Mouse (Mus musculus) heart, embryonic 11.5 days (tissue): ENCODE measurements around the gene Olfr1440. TPM values are rescaled to one million over a fixed set of nuclear protein-coding genes. Genes with fewer than 3 reads are reported as not detected.

Experiments
- ATAC-seq: fragments of 200-750 bp; cut with Nextera tagmentation; replicated peaks from 2 replicates; pipeline ENCODE4 v1.8.0; 2017; ENCODE audit warnings: moderate library complexity; ENCODE audit not compliant: insufficient number of reproducible peaks, low FRiP score, low TSS enrichment
- H3K27ac ChIP-seq: fragments of 300-500 bp; sonication (generic); 2 replicates; pipeline ENCODE4 v1.5.1; 2014; ENCODE audit warnings: mild to moderate bottlenecking, low read depth, low read length
- H3K27me3 ChIP-seq: fragments of 300-500 bp; sonication (generic); 2 replicates; pipeline ENCODE4 v1.6.1; 2014; ENCODE audit warnings: mild to moderate bottlenecking, low read length, mixed read lengths; ENCODE audit not compliant: control insufficient read depth, insufficient read depth
- H3K36me3 ChIP-seq: fragments of 300-500 bp; sonication (generic); 2 replicates; pipeline ENCODE4 v1.6.1; 2014; ENCODE audit warnings: mild to moderate bottlenecking, low read length, moderate library complexity, mixed read lengths; ENCODE audit not compliant: control insufficient read depth, insufficient read depth
- H3K4me1 ChIP-seq: fragments of 300-500 bp; sonication (generic); 2 replicates; pipeline ENCODE4 v1.6.1; 2014; ENCODE audit warnings: low read length; ENCODE audit not compliant: control insufficient read depth, insufficient read depth
- H3K4me2 ChIP-seq: fragments of 300-500 bp; sonication (generic); 2 replicates; pipeline ENCODE4 v1.6.1; 2014; ENCODE audit warnings: mild to moderate bottlenecking, moderate library complexity
- H3K4me3 ChIP-seq: fragments of 300-500 bp; sonication (generic); 2 replicates; pipeline ENCODE4 v1.5.1; 2014; ENCODE audit warnings: low read depth, low read length
- H3K9ac ChIP-seq: fragments of 300-500 bp; sonication (generic); 2 replicates; pipeline ENCODE4 v1.6.1; 2014; ENCODE audit warnings: mild to moderate bottlenecking, low read depth, low read length, moderate library complexity
- H3K9me3 ChIP-seq: fragments of 300-500 bp; sonication (generic); replicated peaks from 2 replicates; pipeline ENCODE4 v1.6.1; 2016; ENCODE audit warnings: low read length; ENCODE audit not compliant: control insufficient read depth
- WGBS: fragments of 180-500 bp; shearing (Covaris S2); extraction: QIAGEN DNeasy Blood & Tissue Kit; methylation state at CpG from one replicate; pipeline ENCODE4 v1.1.7; 2014; ENCODE audit not compliant: insufficient replicate concordance; 5-methylcytosine and 5-hydroxymethylcytosine counted together
- polyA plus RNA-seq: library from polyadenylated mRNA; unstranded; fragments of >200 nt; fragmentation: Nextera tagmentation; extraction: Ambion mirVana; gene quantifications from 2 replicates; pipeline ENCODE4 v1.2.1, GENCODE M21; 2014

The Olfr1440 gene
- polyA plus RNA-seq, 1 experiment from 2014 or later = not detected

DNA sequence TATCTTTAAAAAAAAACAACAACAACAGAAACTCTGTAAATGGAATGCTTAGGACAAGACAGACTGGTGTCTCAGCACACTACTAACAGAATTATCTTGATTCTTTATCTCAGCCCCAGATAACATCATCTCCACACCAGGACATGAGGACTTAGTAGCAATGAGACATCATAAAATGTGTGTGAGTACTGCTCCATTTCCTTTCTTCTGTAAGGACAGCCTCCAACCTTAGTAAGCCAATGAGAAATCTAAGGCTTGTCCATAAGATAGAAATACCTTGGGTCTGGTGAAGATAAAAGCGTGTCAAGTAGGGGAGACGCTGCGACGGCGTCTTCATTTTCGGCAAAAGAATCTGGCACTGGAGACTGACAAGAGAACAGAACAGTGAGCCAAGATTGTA lies 40.5 kb downstream of the Olfr1440 start, which contains the start of gene Pfpl:
Gene Pfpl, plus strand, starts transcription at position 301 of the 400 bp plus-strand sequence.
- no peak within 1 kb of the TSS for H3K4me2 ChIP-seq
- H3K4me3 ChIP-seq = no peak within 1 kb of the TSS
- H3K9ac ChIP-seq = no peak within 1 kb of the TSS
- 88% methylated on average over 6 of the region's 6 CpGs for WGBS
- H3K36me3 ChIP-seq = no peaks in the 10 kb centered on the region
- no peaks in the 10 kb centered on the region for H3K4me1 ChIP-seq
- no peak within 1 kb of the TSS for H3K27ac ChIP-seq
- no peaks in the 10 kb centered on the region for H3K9me3 ChIP-seq
- no peak for ATAC-seq
- H3K27me3 ChIP-seq = no peaks in the 10 kb centered on the region

DNA sequence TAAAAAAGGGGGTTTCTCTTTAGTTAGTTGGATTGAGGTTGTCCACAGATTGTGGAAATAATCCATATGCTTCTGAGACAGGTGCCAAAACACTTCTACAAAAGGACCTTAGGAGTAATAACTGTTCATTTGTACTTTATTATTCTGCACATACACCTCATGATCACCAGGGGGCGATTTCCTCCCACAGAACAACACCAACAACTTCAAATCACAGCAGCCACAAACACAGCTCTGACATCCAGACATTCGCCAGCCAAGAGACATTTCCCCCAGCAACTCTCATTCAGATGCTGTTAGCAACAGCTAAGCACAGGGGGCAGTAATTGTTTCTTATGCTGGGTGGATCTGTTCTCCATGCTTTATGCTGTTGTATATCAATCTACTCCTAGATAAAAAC lies 46.0 kb downstream of the Olfr1440 start:
- H3K27me3 ChIP-seq = no peaks in the 10 kb centered on the region
- WGBS = 5% methylated on average over 2 of the region's 2 CpGs

DNA sequence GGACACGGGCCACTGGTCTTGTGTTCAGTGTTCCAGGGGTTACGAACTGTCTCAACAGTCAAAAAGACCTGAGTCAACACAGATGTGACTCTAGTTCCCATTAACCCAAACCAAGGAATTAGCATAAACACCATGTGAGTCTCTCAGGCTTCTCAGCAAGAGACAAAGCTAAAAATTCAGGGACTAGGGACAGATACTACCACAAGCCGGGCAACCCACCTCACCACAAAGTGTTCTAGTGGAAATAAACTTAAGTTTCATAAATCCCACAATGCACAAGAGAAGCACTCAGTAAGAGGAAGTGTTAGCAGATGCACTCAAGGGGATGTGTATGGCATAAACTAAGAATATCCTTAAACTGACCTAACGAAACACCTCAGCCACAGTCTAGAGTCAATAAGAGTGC lies 47.9 kb downstream of the Olfr1440 start:
- Histone ChIP-seq H3K9ac (no peak overlapping the region), H3K27me3 (no peaks in the 10 kb centered on the region), H3K4me2 (no peak overlapping the region), H3K9me3 (no peaks in the 10 kb centered on the region), H3K4me1 (no peaks in the 10 kb centered on the region), H3K4me3 (no peak overlapping the region), H3K36me3 (no peaks in the 10 kb centered on the region), H3K27ac (no peak overlapping the region)
- ATAC-seq = no peak
- 77% methylated on average over 4 of the region's 4 CpGs for WGBS

More for the DNA sequence above, 46.0 kb downstream of the Olfr1440 start:
- no peaks in the 10 kb centered on the region for H3K9me3 ChIP-seq
- no peak overlapping the region for H3K27ac ChIP-seq
- ATAC-seq = no peak
- no peaks in the 10 kb centered on the region for H3K36me3 ChIP-seq
- no peak overlapping the region for H3K4me3 ChIP-seq
- H3K4me1 ChIP-seq = no peaks in the 10 kb centered on the region
- H3K9ac ChIP-seq = no peak overlapping the region
- H3K4me2 ChIP-seq = no peak overlapping the region

DNA sequence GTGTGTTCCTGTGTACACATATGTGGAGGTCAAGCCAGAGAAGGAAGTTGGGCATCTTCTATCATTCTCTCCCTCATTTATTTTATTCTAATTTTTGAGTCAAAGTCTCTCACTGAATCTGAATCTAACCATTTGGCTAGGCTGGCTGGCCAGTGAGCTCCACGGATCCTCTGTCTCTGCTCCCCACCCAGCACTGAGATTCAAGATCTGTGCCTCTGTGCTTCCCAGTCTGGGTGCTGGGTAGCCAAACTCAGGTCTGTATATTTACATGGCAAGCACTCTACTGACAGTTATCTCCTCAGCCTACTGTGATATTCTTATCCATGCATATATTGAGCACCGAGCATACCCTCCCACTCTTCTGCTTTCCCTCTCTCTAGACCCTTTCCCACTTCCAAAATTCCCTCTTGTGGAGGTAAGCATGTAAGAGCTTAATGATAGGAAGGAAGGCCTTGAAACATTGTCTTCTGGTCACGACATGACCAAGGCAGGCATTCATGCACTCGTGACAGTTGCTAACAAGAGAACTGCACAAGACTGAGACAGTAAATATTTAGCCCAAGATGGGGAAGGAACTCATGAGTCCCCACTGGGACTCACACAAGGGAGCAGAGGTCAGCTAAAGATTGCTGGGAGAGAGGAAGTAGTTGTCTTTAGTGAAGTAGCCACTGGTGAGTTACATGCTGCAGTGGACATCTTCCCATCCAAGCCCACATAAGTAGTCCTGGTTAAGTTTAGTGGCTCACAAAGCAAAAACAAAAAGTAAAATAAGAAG lies 48.9 kb downstream of the Olfr1440 start:
- 73% methylated on average over 4 of the region's 4 CpGs for WGBS
- H3K27me3 ChIP-seq = no peaks in the 10 kb centered on the region
- no peak overlapping the region for H3K9ac ChIP-seq
- no peak overlapping the region for H3K4me3 ChIP-seq
- H3K9me3 ChIP-seq = no peaks in the 10 kb centered on the region
- no peaks in the 10 kb centered on the region for H3K36me3 ChIP-seq
- no peak overlapping the region for H3K27ac ChIP-seq
- no peak overlapping the region for H3K4me2 ChIP-seq
- no peaks in the 10 kb centered on the region for H3K4me1 ChIP-seq
- no peak for ATAC-seq

DNA sequence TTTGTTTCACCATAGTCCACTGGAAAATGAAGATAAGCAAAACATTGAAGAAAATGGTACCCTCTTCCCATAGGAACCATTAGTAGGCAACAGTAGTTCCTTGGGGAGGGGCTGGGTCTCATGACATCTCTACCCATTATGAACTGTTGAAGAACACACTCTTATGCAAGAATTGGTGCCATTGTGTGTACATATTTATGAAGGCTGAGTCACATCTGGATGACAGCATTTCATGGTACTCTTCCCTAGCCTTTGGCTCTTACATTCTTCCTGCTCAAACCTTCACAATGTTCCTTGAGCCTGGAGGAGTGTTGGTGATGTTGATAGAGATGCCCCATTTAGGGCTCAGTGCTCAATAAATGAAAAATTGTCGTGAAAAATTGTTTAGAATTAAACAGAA lies 52.5 kb downstream of the Olfr1440 start:
- Histone ChIP-seq H3K4me3 (no peak overlapping the region), H3K4me2 (no peak overlapping the region), H3K9me3 (no peaks in the 10 kb centered on the region), H3K4me1 (0 out of 2 replicates have a peak, but pooled peaks cover 3% of the 10 kb centered on the region), H3K36me3 (no peaks in the 10 kb centered on the region), H3K9ac (no peak overlapping the region), H3K27ac (no peak overlapping the region), H3K27me3 (no peaks in the 10 kb centered on the region)
- 47% methylated on average over 1 of the region's 1 CpGs for WGBS
- no peak for ATAC-seq

DNA sequence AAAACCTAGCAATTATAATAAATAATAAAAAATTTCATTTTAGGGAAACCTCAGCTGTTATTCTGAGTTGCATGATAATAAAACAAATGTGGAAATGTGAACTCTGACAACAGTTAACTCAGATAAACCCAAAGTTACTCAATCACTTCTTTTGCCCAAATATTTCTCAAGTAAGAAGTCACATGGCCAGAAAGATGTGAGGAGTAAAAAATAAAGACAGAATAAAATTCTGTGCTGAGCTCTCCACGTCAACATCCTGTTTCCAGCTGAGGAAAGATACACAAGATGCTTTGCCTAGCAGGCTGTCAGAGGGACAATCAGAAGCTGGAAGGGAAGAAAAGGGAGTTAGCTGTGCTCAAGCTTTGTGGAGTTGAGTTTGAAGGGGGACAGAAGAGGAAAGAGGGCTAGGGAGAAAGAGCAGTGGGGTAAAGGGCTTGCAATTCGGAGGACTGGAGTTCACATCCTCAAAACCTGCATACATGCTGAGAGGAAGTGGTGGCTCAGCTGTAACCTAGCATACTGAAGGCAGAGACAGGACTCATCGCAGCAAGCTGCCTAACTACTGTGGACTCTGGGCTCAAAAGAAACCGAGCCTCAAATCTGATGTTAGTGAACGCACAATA lies 53.1 kb downstream of the Olfr1440 start:
- Histone ChIP-seq H3K27ac (no peak overlapping the region), H3K4me2 (no peak overlapping the region), H3K4me1 (0 out of 2 replicates have a peak, but pooled peaks cover 3% of the 10 kb centered on the region), H3K36me3 (no peaks in the 10 kb centered on the region), H3K9me3 (no peaks in the 10 kb centered on the region), H3K4me3 (no peak overlapping the region), H3K9ac (no peak overlapping the region), H3K27me3 (no peaks in the 10 kb centered on the region)
- ATAC-seq = no peak
- 64% methylated on average over 5 of the region's 5 CpGs for WGBS

DNA sequence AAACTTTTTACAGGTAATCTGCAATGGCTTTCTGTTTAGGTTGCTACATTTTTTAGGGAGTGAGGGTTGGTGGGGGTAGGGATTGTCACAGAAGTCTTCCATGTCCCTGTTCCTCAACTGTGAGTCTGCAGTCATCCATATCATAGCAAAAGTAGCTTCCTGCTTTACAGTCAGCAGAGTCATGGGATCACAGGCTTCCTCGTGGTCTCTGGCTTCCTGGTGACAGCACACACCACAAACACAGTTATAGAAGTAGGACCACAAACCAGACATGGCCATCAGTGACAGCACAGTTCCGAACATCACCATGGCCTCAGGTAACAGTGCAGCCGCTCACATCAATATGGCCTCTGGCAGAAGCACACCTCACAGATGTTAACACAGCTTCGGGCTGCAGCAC lies 55.5 kb downstream of the Olfr1440 start:
- 66% methylated on average over 4 of the region's 4 CpGs for WGBS
- no peak overlapping the region for H3K27ac ChIP-seq
- H3K36me3 ChIP-seq = no peaks in the 10 kb centered on the region
- H3K9ac ChIP-seq = no peak overlapping the region
- ATAC-seq = no peak
- H3K4me2 ChIP-seq = no peak overlapping the region
- no peak overlapping the region for H3K4me3 ChIP-seq
- no peaks in the 10 kb centered on the region for H3K9me3 ChIP-seq
- no peaks in the 10 kb centered on the region for H3K27me3 ChIP-seq
- H3K4me1 ChIP-seq = 0 out of 2 replicates have a peak, but pooled peaks cover 3% of the 10 kb centered on the region

DNA sequence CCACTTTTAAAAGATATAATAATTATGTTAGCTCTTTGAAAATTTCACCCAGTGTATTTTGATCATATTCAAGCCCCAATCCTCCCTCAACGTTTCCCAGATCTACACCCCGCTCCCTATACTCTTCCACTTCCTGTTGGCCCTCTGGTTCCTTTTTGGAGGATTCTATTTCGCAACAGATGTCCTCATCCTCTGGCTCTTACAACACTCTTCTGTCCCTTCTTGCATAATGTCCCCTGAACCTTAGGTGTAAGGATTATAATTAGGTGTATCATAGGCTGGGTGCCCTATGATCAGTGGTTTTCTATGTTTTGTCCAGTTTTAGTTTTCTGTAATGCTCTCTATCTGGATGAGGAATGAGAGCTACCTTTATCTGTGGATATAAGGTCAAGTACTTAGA lies 57.9 kb downstream of the Olfr1440 start:
- Histone ChIP-seq H3K27ac (no peak overlapping the region), H3K4me3 (no peak overlapping the region), H3K4me1 (0 out of 2 replicates have a peak, but pooled peaks cover 3% of the 10 kb centered on the region), H3K27me3 (no peaks in the 10 kb centered on the region), H3K4me2 (no peak overlapping the region), H3K36me3 (no peaks in the 10 kb centered on the region), H3K9ac (no peak overlapping the region), H3K9me3 (no peaks in the 10 kb centered on the region)
- ATAC-seq = no peak
- 75% methylated on average over 3 of the region's 3 CpGs for WGBS
